Mouse (Mus musculus) spleen, embryonic (tissue): Measurements from ENCODE around the gene Clasrp.

ENCODE experiments used
- CTCF ChIA-PET: fragments of 350-600 bp; sonication (Branson Sonifier 250); formaldehyde crosslinking; loops from one replicate; lab custom pipeline; 2022; lab: Charles Lee

Clasrp gene

DNA sequence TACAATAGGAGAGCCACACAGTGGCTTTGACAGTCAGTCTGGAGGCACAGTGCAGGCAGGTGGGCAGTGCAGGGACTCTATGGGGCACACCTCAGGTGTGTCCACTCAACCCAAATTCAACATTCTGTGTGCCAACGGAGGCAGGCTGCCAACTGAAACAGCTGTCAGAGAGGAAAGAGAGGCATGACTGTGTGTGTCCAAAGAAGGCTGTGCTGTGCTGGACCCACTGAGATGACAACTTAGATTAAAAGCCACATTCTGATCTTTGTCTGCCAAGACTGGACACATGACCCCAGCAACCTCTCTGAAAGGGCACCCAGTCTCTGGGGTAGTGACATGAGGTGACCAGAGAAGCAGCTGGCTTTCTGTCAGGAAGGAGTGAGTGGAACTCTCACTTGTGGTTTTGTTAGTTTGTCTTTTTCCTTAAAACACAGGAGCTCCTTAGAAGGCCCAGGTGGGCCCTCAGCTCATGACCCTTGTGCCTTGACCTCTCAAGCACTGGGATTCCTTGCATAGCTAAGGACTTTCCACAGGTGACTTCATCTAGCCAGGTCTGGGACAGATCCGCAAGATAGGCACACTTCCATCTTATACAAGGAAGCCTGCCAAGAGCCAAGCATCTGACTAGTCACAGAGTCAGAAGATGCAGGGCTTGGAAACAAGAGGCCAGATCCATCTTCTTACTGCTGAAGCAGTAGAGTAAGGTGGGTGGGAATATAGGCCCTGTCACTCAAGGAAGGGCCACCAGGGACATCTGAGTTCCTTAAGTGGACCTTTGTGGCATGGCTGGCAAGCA, 63.3 kb downstream of the Clasrp start:
- CTCF ChIA-PET = no interaction called here

DNA sequence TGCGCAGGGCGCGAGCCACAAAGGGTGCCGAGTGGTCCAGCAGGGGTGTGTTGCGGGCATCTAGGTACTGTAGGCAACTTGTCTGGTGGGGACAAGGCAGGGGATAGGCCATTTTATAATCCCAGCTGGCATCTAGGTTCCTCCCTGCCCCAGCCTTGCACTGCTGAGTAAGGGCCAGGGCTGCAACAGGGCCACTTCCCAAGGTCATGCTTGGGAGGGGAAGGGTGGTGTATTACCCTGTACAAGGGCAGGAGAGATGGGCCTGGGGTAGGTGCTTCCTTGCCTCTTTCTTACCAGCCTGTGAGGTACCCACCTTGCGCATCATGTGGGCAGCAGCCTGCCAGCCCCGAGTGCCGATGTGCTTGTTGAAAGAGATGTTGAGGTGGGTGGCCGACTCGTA, 69.6 kb downstream of the Clasrp start:
- CTCF ChIA-PET = no interaction called here

DNA sequence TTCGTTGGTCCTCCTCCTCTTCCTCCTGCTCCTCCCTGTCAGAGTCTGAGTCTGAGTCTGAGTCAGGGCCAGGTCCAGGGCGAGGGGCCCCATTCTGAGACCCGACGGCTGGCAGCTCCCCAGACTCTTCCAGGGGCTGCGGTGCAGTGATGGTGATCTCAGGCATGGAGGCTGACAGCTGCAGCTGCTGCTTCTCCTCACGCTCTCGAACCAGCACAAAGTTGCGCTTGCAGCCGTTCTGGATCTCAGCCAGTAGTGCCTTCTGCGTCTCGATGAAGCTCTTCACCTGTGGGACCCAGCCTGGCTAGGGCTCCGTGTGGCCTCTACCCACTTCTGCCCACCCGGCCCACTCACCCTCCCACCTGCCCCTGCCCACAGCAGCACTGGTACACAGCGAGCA, 72.0 kb downstream of the Clasrp start:
- CTCF ChIA-PET = interaction anchor here (0.6 kb wide), 1 partner anchor 359 kb away, joined by 16 read pairs; no protein-coding TSS in a partner anchor

DNA sequence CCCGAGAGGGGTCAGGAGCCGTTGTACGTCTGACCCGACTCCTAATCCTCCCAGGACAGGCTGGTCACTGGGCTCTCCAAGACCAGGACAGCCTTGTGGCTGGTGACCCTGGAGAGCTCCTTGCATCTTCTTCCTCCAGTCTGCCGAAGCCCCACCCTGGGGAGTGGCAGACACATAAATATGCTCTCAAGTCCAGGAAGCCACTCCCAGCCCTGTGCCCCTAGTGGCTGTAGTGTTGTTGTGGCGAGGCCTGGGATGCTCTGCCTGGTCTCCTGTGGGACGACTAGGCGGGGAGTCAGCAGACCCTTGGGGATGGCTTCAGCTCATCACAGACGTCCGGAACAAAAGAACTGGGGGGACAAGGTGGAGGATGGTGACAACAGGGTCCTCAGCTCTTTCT, 73.2 kb downstream of the Clasrp start:
- CTCF ChIA-PET = no interaction called here
